Mouse (Mus musculus) stomach, embryonic 14.5 days (tissue): ENCODE measurements around the gene Flvcr1. TPM values are rescaled to one million over a fixed set of nuclear protein-coding genes. Genes with fewer than 3 reads are reported as not detected.

Experiments used
- ATAC-seq: fragments of 200-750 bp; cut with Nextera tagmentation; 2 replicates; pipeline ENCODE4 v1.8.0; 2017; ENCODE audit warnings: low read depth, moderate TSS enrichment; ENCODE audit not compliant: insufficient number of reproducible peaks, insufficient read depth, low FRiP score
- H3K27ac ChIP-seq: fragments of 300-500 bp; sonication (generic); 2 replicates; pipeline ENCODE4 v1.5.1; 2014; ENCODE audit warnings: mild to moderate bottlenecking, low read length, moderate library complexity, mixed read lengths
- H3K27me3 ChIP-seq: fragments of 300-500 bp; sonication (generic); 2 replicates; pipeline ENCODE4 v1.6.1; 2014; ENCODE audit warnings: low read length, control low read depth, mixed read lengths; ENCODE audit not compliant: control insufficient read depth, insufficient read depth
- H3K36me3 ChIP-seq: fragments of 300-500 bp; sonication (generic); 2 replicates; pipeline ENCODE4 v1.6.1; 2014; ENCODE audit warnings: mild to moderate bottlenecking, control low read depth, low read length, moderate library complexity, mixed read lengths; ENCODE audit not compliant: control insufficient read depth, insufficient read depth
- H3K4me1 ChIP-seq: fragments of 300-500 bp; sonication (generic); 2 replicates; pipeline ENCODE4 v1.6.1; 2014; ENCODE audit warnings: low read length, control low read depth, mixed read lengths; ENCODE audit not compliant: control insufficient read depth, insufficient read depth
- H3K4me2 ChIP-seq: fragments of 300-500 bp; sonication (generic); replicated peaks from 2 replicates; pipeline ENCODE4 v1.6.1; 2014; ENCODE audit warnings: low read depth, low read length, control low read depth
- H3K4me3 ChIP-seq: fragments of 300-500 bp; sonication (generic); 2 replicates; pipeline ENCODE4 v1.5.1; 2014; ENCODE audit warnings: low read depth, low read length, control low read depth
- H3K9ac ChIP-seq: fragments of 300-500 bp; sonication (generic); replicated peaks from 2 replicates; pipeline ENCODE4 v1.6.1; 2014; ENCODE audit warnings: low read depth, mild to moderate bottlenecking, control low read depth, low read length, moderate library complexity, mixed read lengths
- H3K9me3 ChIP-seq: fragments of 300-500 bp; sonication (generic); 2 replicates; pipeline ENCODE4 v1.6.1; 2016; ENCODE audit warnings: low read depth, low read length, control low read depth; ENCODE audit not compliant: control insufficient read depth
- WGBS: fragments of 180-500 bp; shearing (Covaris S2); extraction: QIAGEN DNeasy Blood & Tissue Kit; methylation state at CpG from one replicate; pipeline ENCODE4 v1.1.7; 2014; 5-methylcytosine and 5-hydroxymethylcytosine counted together
- polyA plus RNA-seq: library from polyadenylated mRNA; unstranded; fragments of >200 nt; fragmentation: Nextera tagmentation; extraction: Ambion mirVana; gene quantifications from 2 replicates; pipeline ENCODE4 v1.2.1, GENCODE M21; 2014

The Flvcr1 gene
- polyA plus RNA-seq, 1 experiment from 2014 or later, result 5.8 TPM

DNA sequence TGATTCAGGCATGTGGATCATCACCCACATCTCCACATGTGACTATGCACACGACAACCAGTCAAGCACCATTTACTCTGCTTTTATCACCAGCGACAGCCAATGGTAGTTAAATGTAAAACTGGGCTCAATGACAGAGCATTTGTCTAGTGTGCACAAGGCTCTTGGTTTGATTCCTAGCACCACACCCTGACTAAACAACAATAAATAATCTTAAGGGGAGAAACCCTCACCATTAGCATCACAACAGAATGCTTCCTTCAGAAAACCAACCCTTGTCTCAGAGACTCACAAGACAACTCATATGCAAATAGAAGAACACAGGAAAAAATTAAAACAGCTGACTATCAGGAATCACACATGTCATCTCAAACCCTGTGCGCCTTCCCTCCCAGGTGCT lies 11.7 kb downstream of the Flvcr1 start:
- Histone ChIP-seq H3K36me3 (peaks cover 6% of the 10 kb centered on the region; the same call in 1 of the 2 replicates), H3K27me3 (no peaks in the 10 kb centered on the region), H3K27ac (no peak overlapping the region), H3K4me3 (no peak overlapping the region), H3K4me2 (no peak overlapping the region), H3K9me3 (no peaks in the 10 kb centered on the region), H3K9ac (no peak overlapping the region), H3K4me1 (no peaks in the 10 kb centered on the region)
- 94% methylated on average over 3 of the region's 3 CpGs for WGBS
- no peak for ATAC-seq

DNA sequence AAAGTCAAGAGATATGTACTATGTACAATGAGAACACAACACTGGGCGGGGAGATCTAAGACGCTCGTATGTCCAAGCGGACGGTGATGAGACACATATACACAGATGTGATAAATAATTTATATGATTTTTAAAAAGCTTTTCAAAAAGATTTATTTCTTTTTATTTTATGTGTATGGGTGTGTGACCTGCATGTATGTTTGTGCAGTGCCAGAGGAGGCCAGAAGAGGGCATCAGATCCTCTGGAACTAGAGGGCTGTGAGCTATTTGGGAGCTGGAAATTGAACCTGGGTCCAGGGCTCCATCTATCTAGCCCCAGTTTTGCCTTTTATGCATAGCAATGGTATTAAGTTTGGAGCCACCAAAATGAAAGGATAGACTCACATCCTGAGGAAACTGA lies 17.3 kb downstream of the Flvcr1 start:
- Histone ChIP-seq H3K36me3 (peaks cover 18% of the 10 kb centered on the region), H3K27ac (no peak overlapping the region), H3K4me3 (no peak overlapping the region), H3K9ac (no peak overlapping the region), H3K4me1 (no peaks in the 10 kb centered on the region), H3K4me2 (no peak overlapping the region), H3K27me3 (no peaks in the 10 kb centered on the region), H3K9me3 (no peaks in the 10 kb centered on the region)
- ATAC-seq, result no peak
- 98% methylated on average over 5 of the region's 5 CpGs for WGBS

DNA sequence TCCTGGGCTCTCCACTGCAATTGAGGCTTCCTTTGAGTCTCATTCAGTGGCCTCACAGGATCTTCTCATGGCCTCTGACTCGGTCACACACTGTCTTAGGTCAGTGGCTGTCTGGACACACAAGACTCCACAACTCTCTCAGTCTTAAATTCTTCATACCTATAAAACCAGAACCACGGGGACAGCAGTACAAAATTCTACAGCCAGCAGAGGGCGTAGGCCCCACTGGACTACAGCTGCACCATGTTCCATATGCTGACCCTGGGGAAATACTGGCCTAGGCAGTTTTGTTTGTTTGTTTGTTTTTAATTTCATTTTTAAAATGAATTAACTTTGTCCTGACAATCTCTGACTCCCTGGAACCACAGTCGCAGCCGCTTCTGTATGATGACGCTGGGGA lies 23.8 kb downstream of the Flvcr1 start:
- H3K27ac ChIP-seq, result no peak overlapping the region
- ATAC-seq, result no peak
- WGBS, result 61% methylated on average over 6 of the region's 6 CpGs

DNA sequence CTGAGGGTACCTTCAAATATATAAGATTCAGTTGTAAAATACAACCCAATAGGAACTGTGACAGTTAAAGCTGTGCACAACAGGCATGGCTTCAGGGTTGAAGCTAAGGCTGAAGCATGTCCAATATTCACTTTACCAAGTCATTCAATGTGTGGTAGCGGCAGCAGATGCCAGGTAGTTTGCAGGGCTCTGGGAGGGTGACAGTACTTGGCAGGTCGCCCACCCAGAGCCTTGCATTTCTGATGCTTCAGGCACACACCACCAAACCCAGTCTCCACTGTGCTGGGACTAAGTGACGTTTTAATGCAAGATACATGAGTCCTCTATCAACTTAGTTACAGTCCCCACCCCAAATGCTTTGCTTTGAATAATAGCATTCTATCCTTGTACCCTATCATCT lies 25.3 kb downstream of the Flvcr1 start:
- 0 out of 2 replicates have a peak, but pooled peaks cover 4% of the 10 kb centered on the region for H3K36me3 ChIP-seq
- no peak overlapping the region for H3K4me2 ChIP-seq
- H3K27me3 ChIP-seq, result no peaks in the 10 kb centered on the region
- no peak for ATAC-seq
- no peaks in the 10 kb centered on the region for H3K4me1 ChIP-seq
- H3K9me3 ChIP-seq, result peaks cover 6% of the 10 kb centered on the region; the same call in 1 of the 2 replicates
- no peak overlapping the region for H3K9ac ChIP-seq
- H3K4me3 ChIP-seq, result no peak overlapping the region
- H3K27ac ChIP-seq, result no peak overlapping the region
- WGBS, result 85% methylated on average over 3 of the region's 3 CpGs

More for the DNA sequence above, 23.8 kb downstream of the Flvcr1 start:
- H3K4me1 ChIP-seq, result no peaks in the 10 kb centered on the region
- peaks cover 6% of the 10 kb centered on the region; the same call in 1 of the 2 replicates for H3K9me3 ChIP-seq
- no peaks in the 10 kb centered on the region for H3K27me3 ChIP-seq
- H3K4me3 ChIP-seq, result no peak overlapping the region
- H3K36me3 ChIP-seq, result peaks cover 6% of the 10 kb centered on the region; the same call in 1 of the 2 replicates
- H3K9ac ChIP-seq, result no peak overlapping the region
- H3K4me2 ChIP-seq, result no peak overlapping the region

DNA sequence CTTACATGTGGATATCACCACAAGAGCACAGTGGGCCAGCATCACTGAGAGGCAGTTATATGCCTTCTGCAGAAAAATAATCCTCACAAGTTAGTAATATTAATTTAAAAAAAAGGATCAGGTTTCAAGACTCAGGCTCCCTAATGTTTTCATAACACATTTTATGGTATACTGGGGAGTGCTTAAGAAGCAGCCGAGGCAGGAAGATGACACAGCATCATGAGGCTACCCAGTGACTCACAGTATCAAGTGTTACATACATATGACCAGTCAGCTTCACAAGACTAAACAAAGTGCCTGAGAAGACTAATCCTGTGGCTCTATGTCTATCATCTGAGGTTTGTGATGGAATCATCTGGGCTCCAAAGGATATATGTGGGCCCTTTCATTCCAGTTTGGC lies 27.9 kb downstream of the Flvcr1 start:
- peaks cover 6% of the 10 kb centered on the region; the same call in 1 of the 2 replicates for H3K9me3 ChIP-seq

DNA sequence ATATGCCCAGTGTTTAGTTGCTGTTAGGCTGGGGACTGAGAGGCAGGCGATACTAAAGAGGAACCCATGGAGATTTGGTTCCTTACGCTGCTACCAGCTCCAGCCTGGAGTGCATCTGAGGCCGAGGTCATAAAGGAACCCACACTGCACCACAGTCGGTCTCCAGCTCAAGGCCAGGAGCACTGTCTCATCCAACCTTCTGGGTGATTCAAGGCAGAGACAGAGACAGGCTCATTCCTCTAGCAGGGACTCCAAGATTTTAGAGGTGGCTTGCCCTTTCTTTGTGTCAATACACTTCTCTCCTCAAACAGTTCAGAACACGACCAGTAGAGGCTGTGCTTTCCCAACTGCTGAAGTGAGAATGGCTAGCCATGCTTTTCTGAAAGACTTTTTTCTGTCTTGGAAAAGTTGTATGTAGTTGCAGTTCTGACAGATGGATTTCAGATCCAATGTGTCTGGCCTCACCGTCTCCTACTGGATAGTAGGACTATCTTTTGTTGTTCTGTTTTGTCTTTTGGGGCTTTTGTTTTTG lies 29.5 kb downstream of the Flvcr1 start:
- peaks cover 6% of the 10 kb centered on the region; the same call in 1 of the 2 replicates for H3K9me3 ChIP-seq
- no peaks in the 10 kb centered on the region for H3K27me3 ChIP-seq
- WGBS, result 72% methylated on average over 6 of the region's 6 CpGs
- H3K4me3 ChIP-seq, result no peak overlapping the region
- H3K27ac ChIP-seq, result no peak overlapping the region
- ATAC-seq, result no peak
- H3K9ac ChIP-seq, result no peak overlapping the region
- H3K36me3 ChIP-seq, result no peaks in the 10 kb centered on the region
- H3K4me2 ChIP-seq, result no peak overlapping the region
- H3K4me1 ChIP-seq, result no peaks in the 10 kb centered on the region

More for the DNA sequence above, 27.9 kb downstream of the Flvcr1 start:
- Histone ChIP-seq H3K27me3 (no peaks in the 10 kb centered on the region), H3K4me2 (no peak overlapping the region), H3K27ac (no peak overlapping the region), H3K4me3 (no peak overlapping the region), H3K36me3 (no peaks in the 10 kb centered on the region), H3K4me1 (no peaks in the 10 kb centered on the region), H3K9ac (no peak overlapping the region)
- no peak for ATAC-seq
- whole genome bisulfite sequencing, result 86% methylated on average over 1 of the region's 1 CpGs

DNA sequence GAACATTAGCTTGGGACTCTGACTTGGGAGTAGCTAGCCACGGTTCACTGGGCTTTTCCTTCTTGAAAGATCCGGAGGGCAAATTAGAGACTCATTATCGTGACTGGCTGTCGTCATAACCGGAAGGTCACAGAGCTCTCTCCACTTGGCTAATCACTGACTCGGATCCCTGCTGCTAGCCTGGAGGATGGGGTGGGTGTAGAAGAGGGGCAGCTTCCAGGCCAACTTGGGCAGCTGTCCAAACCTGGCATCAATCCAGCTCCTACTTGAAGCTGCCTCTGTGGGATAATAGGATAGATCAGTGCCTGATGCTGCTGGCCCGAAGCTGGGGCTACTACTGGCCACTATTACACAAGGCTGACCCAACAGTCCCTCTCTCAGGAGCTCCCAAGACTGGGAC lies 30.4 kb downstream of the Flvcr1 start:
- no peak overlapping the region for H3K9ac ChIP-seq
- WGBS, result 64% methylated on average over 7 of the region's 7 CpGs

DNA sequence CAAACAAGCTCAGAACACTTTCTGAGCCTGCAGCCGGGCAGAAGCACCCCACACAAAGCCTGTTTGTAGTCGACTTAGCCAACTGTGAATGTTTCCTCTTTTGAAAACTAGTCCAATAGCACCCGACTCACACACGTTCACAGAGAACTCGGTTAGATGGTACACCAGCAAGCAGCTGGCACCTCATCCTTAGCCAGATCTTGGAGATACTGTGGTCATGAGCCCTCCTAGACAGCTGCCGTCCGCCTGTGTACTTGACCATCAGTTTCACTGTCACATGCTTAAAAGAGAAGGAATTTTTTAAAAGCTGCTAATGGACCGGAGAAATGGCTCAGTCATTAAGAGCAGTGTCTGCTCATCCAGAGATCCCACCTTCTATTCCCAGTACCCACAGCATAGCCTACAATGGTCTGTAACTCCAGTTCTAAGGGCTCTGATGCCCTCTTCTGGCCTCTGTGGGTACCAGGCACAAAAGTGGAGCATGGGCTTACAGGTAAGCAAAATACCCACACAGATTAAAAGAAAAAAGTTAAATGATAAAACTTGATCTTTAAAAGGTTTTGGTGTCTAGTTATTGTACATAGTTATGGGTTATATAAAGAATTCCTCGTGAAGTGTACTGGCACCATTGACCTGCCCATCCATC lies 36.4 kb downstream of the Flvcr1 start:
- H3K4me3 ChIP-seq, result no peak overlapping the region
- 80% methylated on average over 9 of the region's 9 CpGs for WGBS
- H3K4me2 ChIP-seq, result no peak overlapping the region
- no peak overlapping the region for H3K27ac ChIP-seq
- no peaks in the 10 kb centered on the region for H3K36me3 ChIP-seq
- H3K9me3 ChIP-seq, result no peaks in the 10 kb centered on the region
- H3K4me1 ChIP-seq, result no peaks in the 10 kb centered on the region
- ATAC-seq, result no peak
- no peak overlapping the region for H3K9ac ChIP-seq
- no peaks in the 10 kb centered on the region for H3K27me3 ChIP-seq

More for the DNA sequence above, 30.4 kb downstream of the Flvcr1 start:
- peaks cover 6% of the 10 kb centered on the region; the same call in 1 of the 2 replicates for H3K9me3 ChIP-seq
- H3K27me3 ChIP-seq, result no peaks in the 10 kb centered on the region
- ATAC-seq, result no peak
- H3K27ac ChIP-seq, result no peak overlapping the region
- H3K4me2 ChIP-seq, result no peak overlapping the region
- no peaks in the 10 kb centered on the region for H3K36me3 ChIP-seq
- H3K4me1 ChIP-seq, result no peaks in the 10 kb centered on the region
- no peak overlapping the region for H3K4me3 ChIP-seq
